Mouse (Mus musculus) retina, adult 2 months (tissue): ENCODE data around the gene Styx.
"Not testable (repeated sequence)": the region's sequence is repeated elsewhere in the genome, so short reads cannot be mapped to it uniquely, and the experiment has no call there.

Source experiments
- DNase-seq: peaks from one replicate; pipeline ENCODE4 v3.0.0-alpha.2; 2012; ENCODE audit warnings: low read depth, low spot score

Styx gene

GRCm38 (mm10) chr14:45464036-45465035 lies 113.4 kb downstream of the Styx start:
- DNase-seq, result no peak

- not testable (repeated sequence) for DNase-seq
These were observed 115.5 kb downstream of the Styx start for GRCm38 (mm10) chr14:45466371-45466770.

- no peak for DNase-seq
These were observed 118.6 kb downstream of the Styx start for GRCm38 (mm10) chr14:45469446-45469845.
